Comparison of ENCODE assay signal across 18 mouse cellular contexts in the genomic region with DNA sequence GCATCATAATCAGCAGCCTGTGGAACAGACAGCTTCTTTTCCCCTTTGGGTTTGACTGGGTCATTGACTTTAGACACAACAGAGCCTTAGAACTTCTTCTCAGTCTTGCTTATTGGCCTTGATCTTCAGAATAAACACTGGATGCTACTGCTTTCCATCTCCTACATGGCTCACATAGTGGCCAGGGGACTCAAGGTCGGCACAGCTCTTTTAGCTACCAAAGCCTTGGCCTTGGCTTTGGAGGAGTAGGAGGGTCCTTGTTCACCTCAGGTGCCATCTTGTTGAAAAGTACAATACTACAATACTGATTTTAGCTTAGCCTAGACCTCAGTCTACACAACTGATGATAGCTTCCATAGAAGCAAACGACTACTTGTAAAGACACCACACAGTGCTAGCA. TPM values are rescaled to one million over a fixed set of nuclear protein-coding genes. Genes with fewer than 3 reads are reported as not detected.
A peak's percentile ranks its signal among the peaks of the same experiment; 100 is the strongest.
DNase-seq lines count a peak whose midpoint lies in the region; ATAC-seq lines count a peak whose summit lies in the region.
"Had no signal": no experiment of that assay in that cellular context is flagged by ENCODE, and none has a peak within 500 bp of the region (broad histone marks: within the 10 kb centered on the region; RNA-seq: fewer than 3 reads in every experiment).

No protein-coding gene starts in this region.

- peak overlapping the region; percentile 88 for H3K27ac ChIP-seq in heart, embryonic 12.5 days (ENCODE audit: poor library complexity, severe bottlenecking)
- peak overlapping the region; percentile 37 for H3K27ac ChIP-seq in heart, embryonic 16.5 days (ENCODE audit: low read length)
- H3K27ac ChIP-seq: embryonic facial prominence, embryonic 13.5 days; forebrain, embryonic 12.5 days; hindbrain, embryonic 10.5 days; hindbrain, embryonic 14.5 days; intestine, embryonic 15.5 days had no signal

- no peaks in the 10 kb centered on the region for H3K9me3 ChIP-seq in heart, embryonic 12.5 days (replicated peaks)
- H3K9me3 ChIP-seq in heart, embryonic 16.5 days (replicated peaks; ENCODE audit: control insufficient read depth, low read length): no peaks in the 10 kb centered on the region
- H3K9me3 ChIP-seq: embryonic facial prominence, embryonic 13.5 days; forebrain, embryonic 12.5 days; hindbrain, embryonic 10.5 days; intestine, embryonic 15.5 days had no signal

- no peak overlapping the region for H3K4me2 ChIP-seq in heart, embryonic 12.5 days
- no peak overlapping the region for H3K4me2 ChIP-seq in heart, embryonic 16.5 days (ENCODE audit: low read depth, low read length)
- H3K4me2 ChIP-seq: embryonic facial prominence, embryonic 13.5 days; forebrain, embryonic 12.5 days; hindbrain, embryonic 14.5 days; intestine, embryonic 15.5 days had no signal

- no peaks in the 10 kb centered on the region for H3K27me3 ChIP-seq in heart, embryonic 12.5 days (replicated peaks)
- H3K27me3 ChIP-seq in heart, embryonic 16.5 days (ENCODE audit: control insufficient read depth, insufficient read depth, low read length): no peaks in the 10 kb centered on the region
- H3K27me3 ChIP-seq: forebrain, embryonic 12.5 days; intestine, embryonic 15.5 days had no signal

- H3K36me3 ChIP-seq in heart, embryonic 12.5 days: no peaks in the 10 kb centered on the region
- no peaks in the 10 kb centered on the region for H3K36me3 ChIP-seq in heart, embryonic 16.5 days (ENCODE audit: control insufficient read depth, insufficient read depth)
- H3K36me3 ChIP-seq: embryonic facial prominence, embryonic 13.5 days; forebrain, embryonic 12.5 days; hindbrain, embryonic 10.5 days; intestine, embryonic 15.5 days had no signal

- 78% methylated on average over 2 of the region's 2 CpGs for WGBS in heart, embryonic 12.5 days
- whole genome bisulfite sequencing in heart, embryonic 16.5 days: 64% methylated on average over 2 of the region's 2 CpGs

- no peak overlapping the region for H3K4me3 ChIP-seq in heart, embryonic 12.5 days
- H3K4me3 ChIP-seq in heart, embryonic 16.5 days (ENCODE audit: low read length): no peak overlapping the region
- H3K4me3 ChIP-seq: embryonic facial prominence, embryonic 13.5 days; forebrain, embryonic 12.5 days; hindbrain, embryonic 10.5 days; intestine, embryonic 15.5 days had no signal

- no peak for ATAC-seq in heart, embryonic 12.5 days (ENCODE audit: insufficient number of reproducible peaks, low FRiP score)
- 0 out of 2 replicates have a peak, but pooled peaks have one; percentile 7 for ATAC-seq in heart, embryonic 16.5 days (replicated peaks; ENCODE audit: extremely low read depth, insufficient read depth, low FRiP score)
- ATAC-seq: forebrain, embryonic 16.5 days; intestine, embryonic 15.5 days had no signal

- H3K9ac ChIP-seq in heart, embryonic 12.5 days: no peak overlapping the region
- H3K9ac ChIP-seq in heart, embryonic 16.5 days (ENCODE audit: low read length): no peak overlapping the region
- H3K9ac ChIP-seq: embryonic facial prominence, embryonic 13.5 days; forebrain, embryonic 12.5 days; hindbrain, embryonic 14.5 days; intestine, embryonic 15.5 days had no signal

- DNase-seq in adrenal gland, postnatal 14 days: peak; percentile 40
- DNase-seq in adrenal gland, adult 18-20 months (ENCODE audit: low spot score in 2 of 2): no peak
- no peak for DNase-seq in heart, postnatal 4 days
- DNase-seq in heart, adult 18-20 months: no peak
- DNase-seq: cerebellum, adult 18-20 months; cerebellum, adult 9-11 months; cerebellum, postnatal 36 days; gastrocnemius, postnatal 10 days; kidney, adult 18-20 months; kidney, postnatal 10 days had no signal

- peaks cover 33% of the 10 kb centered on the region for H3K4me1 ChIP-seq in heart, embryonic 12.5 days (replicated peaks)
- H3K4me1 ChIP-seq in heart, embryonic 16.5 days (ENCODE audit: control insufficient read depth, insufficient read depth, low read length): peaks cover 12% of the 10 kb centered on the region
- H3K4me1 ChIP-seq: embryonic facial prominence, embryonic 13.5 days; forebrain, embryonic 12.5 days; hindbrain, embryonic 10.5 days; intestine, embryonic 15.5 days had no signal

RNA-seq across cellular contexts. Expression of gene Gramd1b, which starts 53.6 kb away (rescaled TPM):
- 452 and 489 TPM in 2 replicates for total RNA-seq in adrenal gland, postnatal 14 days (2021)
- total RNA-seq in adrenal gland, adult 18-20 months (2021): 1,000 to 10,000 TPM in 1 of 2 experiments, 100 to 1,000 TPM in 1; 440 to 1,090 TPM
- 7.9 and 10.5 TPM in 2 replicates for polyA plus RNA-seq in heart, embryonic 12.5 days (2016; fragmentation: Nextera tagmentation; extraction: Ambion mirVana)
- 10 to 100 TPM; 11.7 to 12.9 TPM for total RNA-seq in heart, postnatal 4 days (2021)
- 5.9 and 8.2 TPM in 2 replicates for polyA plus RNA-seq in heart, embryonic 16.5 days (2015; fragmentation: Nextera tagmentation; extraction: Ambion mirVana)
- 10 to 100 TPM; 14.7 to 16.7 TPM for total RNA-seq in heart, adult 18-20 months (2021)

Comparison
In these comparisons a context has a peak if more than half of its experiments do, and no peak if none do; other contexts are left out.
1. RNA of gene Gramd1b, which starts 53.6 kb away (total RNA-seq): 440 to 1,090 TPM in adrenal gland, adult 18-20 months and 452 to 489 TPM in adrenal gland, postnatal 14 days; 14.7 to 16.7 TPM in heart, adult 18-20 months and 11.7 to 12.9 TPM in heart, postnatal 4 days; every median in the first group is over 10 times any median in the second.